Mouse (Mus musculus): ENCODE data around the gene Nav2. TPM values are rescaled to one million over a fixed set of nuclear protein-coding genes. Genes with fewer than 3 reads are reported as not detected.

The Nav2 gene
- total and polyA plus RNA-seq, 3 experiments = 2.0 to 2.7 TPM; not detected in 1

- Histone ChIP-seq H3K79me2 (ENCODE audit: control insufficient read depth, insufficient read depth, low read length, poor library complexity) (no peaks in the 10 kb centered on the region), H3K27me3 (ENCODE audit: control insufficient read depth in 1 of 2, insufficient read depth in 2 of 2, low read length in 2 of 2) (peaks cover 2 to 9% of the 10 kb centered on the region in 2 experiments; a peak in 2 of 4 replicates)
These were observed 54.6 kb downstream of the Nav2 start for GRCm38 (mm10) chr7:48963112-48963511.

GRCm38 (mm10) chr7:48963554-48963953 is 55.0 kb downstream of the Nav2 start:
- H3K27me3 ChIP-seq (ENCODE audit: control insufficient read depth in 1 of 2, insufficient read depth in 2 of 2, low read length in 2 of 2) = peaks cover 2 to 9% of the 10 kb centered on the region in 2 experiments; a peak in 2 of 4 replicates

More at GRCm38 (mm10) chr7:48963112-48963511, 54.6 kb downstream of the Nav2 start:
- no peaks in the 10 kb centered on the region for H3K36me3 ChIP-seq (ENCODE audit: control insufficient read depth in 1 of 2, insufficient read depth in 2 of 2, low read length in 2 of 2)
- H3K27ac ChIP-seq (ENCODE audit: control insufficient read depth, low read depth, low read length) = no peak overlapping the region
- DNase-seq (ENCODE audit: low read depth, low spot score) = no peak
- H3K4me1 ChIP-seq (ENCODE audit: control insufficient read depth in 1 of 2, insufficient read depth in 2 of 2, low read length in 2 of 2) = no peaks in the 10 kb centered on the region
- TF ChIP-seq HCFC1 (IDR thresholded peaks at IDR 0.05; ENCODE audit: low read depth, low read length) (no peak), GABPA (IDR thresholded peaks at IDR 0.05; ENCODE audit: low read depth, low read length) (no peak), MAX (IDR thresholded peaks at IDR 0.05; ENCODE audit: low read length) (no peak), POLR2AphosphoS2 (IDR thresholded peaks at IDR 0.05; ENCODE audit: low read length) (no peak), UBTF (IDR thresholded peaks at IDR 0.05; ENCODE audit: borderline replicate concordance, insufficient read depth, low read depth, low read length) (no peak), GATA1 (IDR thresholded peaks at IDR 0.05; ENCODE audit: low read depth, low read length) (no peak), TAL1 (IDR thresholded peaks at IDR 0.05; ENCODE audit: low read length) (no peak), TBP (IDR thresholded peaks at IDR 0.05; ENCODE audit: low read depth, low read length) (no peak), NELFE (IDR thresholded peaks at IDR 0.05; ENCODE audit: low read depth, low read length) (no peak), POLR2A (IDR thresholded peaks at IDR 0.05; ENCODE audit: control insufficient read depth in 1 of 2, insufficient read depth in 1 of 2, low read depth in 1 of 2, low read length in 2 of 2, poor library complexity in 1 of 2) (no peak), BHLHE40 (IDR thresholded peaks at IDR 0.05; ENCODE audit: borderline replicate concordance, low read depth, low read length) (no peak), EP300 (IDR thresholded peaks at IDR 0.05; ENCODE audit: low read depth in 1 of 2, low read length in 2 of 2) (no peak), SMC3 (IDR thresholded peaks at IDR 0.05; ENCODE audit: low read depth, low read length) (no peak), ELF1 (IDR thresholded peaks at IDR 0.05; ENCODE audit: low read depth, low read length) (no peak), ZMIZ1 (IDR thresholded peaks at IDR 0.05; ENCODE audit: low read depth, low read length) (no peak), MYB (IDR thresholded peaks at IDR 0.05; ENCODE audit: low read depth, low read length) (no peak), POLR2AphosphoS5 (IDR thresholded peaks at IDR 0.05; ENCODE audit: borderline replicate concordance, low read depth, low read length) (no peak)
- H3K4me3 ChIP-seq (ENCODE audit: control insufficient read depth in 1 of 2, insufficient read depth in 1 of 2, low read depth in 2 of 2, low read length in 2 of 2) = no peak overlapping the region
- H3K9me3 ChIP-seq (replicated peaks; ENCODE audit: insufficient read depth, low read length) = no peaks in the 10 kb centered on the region
- no peak overlapping the region for H3K9ac ChIP-seq (ENCODE audit: control insufficient read depth, low read depth, low read length, poor library complexity, severe bottlenecking)

More at GRCm38 (mm10) chr7:48963554-48963953, 55.0 kb downstream of the Nav2 start:
- no peak for DNase-seq (ENCODE audit: low read depth, low spot score)
- H3K9ac ChIP-seq (ENCODE audit: control insufficient read depth, low read depth, low read length, poor library complexity, severe bottlenecking) = no peak overlapping the region
- no peak overlapping the region for H3K27ac ChIP-seq (ENCODE audit: control insufficient read depth, low read depth, low read length)
- TF ChIP-seq GATA1 (IDR thresholded peaks at IDR 0.05; ENCODE audit: low read depth, low read length) = no peak
- TF ChIP-seq ETS1 (IDR thresholded peaks at IDR 0.05; ENCODE audit: low read depth, low read length) = no peak
- TF ChIP-seq HCFC1 (IDR thresholded peaks at IDR 0.05; ENCODE audit: low read depth, low read length) = no peak
- TF ChIP-seq BHLHE40 (IDR thresholded peaks at IDR 0.05; ENCODE audit: borderline replicate concordance, low read depth, low read length) = no peak
- TF ChIP-seq CTCF (IDR thresholded peaks at IDR 0.05 in 2 of 3, conservative IDR thresholded peaks at IDR 0.05 in 1 of 3; ENCODE audit: control insufficient read depth in 1 of 3, insufficient read depth in 1 of 3, low read depth in 2 of 3, low read length in 3 of 3, poor library complexity in 1 of 3, severe bottlenecking in 1 of 3) = no peak
- no peak for TF ChIP-seq KAT2A (conservative IDR thresholded peaks at IDR 0.05; ENCODE audit: low read depth, low read length)
- TF ChIP-seq TAL1 (IDR thresholded peaks at IDR 0.05; ENCODE audit: low read length) = no peak
- TF ChIP-seq CHD2 (IDR thresholded peaks at IDR 0.05; ENCODE audit: low read length) = no peak
- TF ChIP-seq MYB (IDR thresholded peaks at IDR 0.05; ENCODE audit: low read depth, low read length) = no peak
- no peak for TF ChIP-seq UBTF (IDR thresholded peaks at IDR 0.05; ENCODE audit: borderline replicate concordance, insufficient read depth, low read depth, low read length)
- TF ChIP-seq MXI1 (IDR thresholded peaks at IDR 0.05; ENCODE audit: low read depth, low read length) = no peak
- TF ChIP-seq SIN3A (IDR thresholded peaks at IDR 0.05; ENCODE audit: low read length) = no peak
- TF ChIP-seq POLR2AphosphoS2 (IDR thresholded peaks at IDR 0.05; ENCODE audit: low read length) = no peak
- TF ChIP-seq GABPA (IDR thresholded peaks at IDR 0.05; ENCODE audit: low read depth, low read length) = no peak
- TF ChIP-seq JUND (IDR thresholded peaks at IDR 0.05; ENCODE audit: low read depth, low read length) = no peak
- TF ChIP-seq ZMIZ1 (IDR thresholded peaks at IDR 0.05; ENCODE audit: low read depth, low read length) = no peak
- TF ChIP-seq POLR2A (IDR thresholded peaks at IDR 0.05; ENCODE audit: control insufficient read depth in 1 of 2, insufficient read depth in 1 of 2, low read depth in 1 of 2, low read length in 2 of 2, poor library complexity in 1 of 2) = no peak
- TF ChIP-seq POLR2AphosphoS5 (IDR thresholded peaks at IDR 0.05; ENCODE audit: borderline replicate concordance, low read depth, low read length) = no peak
- no peak for TF ChIP-seq RCOR1 (IDR thresholded peaks at IDR 0.05; ENCODE audit: low read depth, low read length)
- TF ChIP-seq MYC (IDR thresholded peaks at IDR 0.05; ENCODE audit: low read depth, low read length) = no peak
- H3K4me3 ChIP-seq (ENCODE audit: control insufficient read depth in 1 of 2, insufficient read depth in 1 of 2, low read depth in 2 of 2, low read length in 2 of 2) = no peak overlapping the region
- no peaks in the 10 kb centered on the region for H3K36me3 ChIP-seq (ENCODE audit: control insufficient read depth in 1 of 2, insufficient read depth in 2 of 2, low read length in 2 of 2)
- H3K4me1 ChIP-seq (ENCODE audit: control insufficient read depth in 1 of 2, insufficient read depth in 2 of 2, low read length in 2 of 2) = no peaks in the 10 kb centered on the region
- H3K79me2 ChIP-seq (ENCODE audit: control insufficient read depth, insufficient read depth, low read length, poor library complexity) = no peaks in the 10 kb centered on the region
- no peaks in the 10 kb centered on the region for H3K9me3 ChIP-seq (replicated peaks; ENCODE audit: insufficient read depth, low read length)

All from MEL (cell line).